14 mouse cellular contexts compared by ENCODE assay signal in the genomic region with DNA sequence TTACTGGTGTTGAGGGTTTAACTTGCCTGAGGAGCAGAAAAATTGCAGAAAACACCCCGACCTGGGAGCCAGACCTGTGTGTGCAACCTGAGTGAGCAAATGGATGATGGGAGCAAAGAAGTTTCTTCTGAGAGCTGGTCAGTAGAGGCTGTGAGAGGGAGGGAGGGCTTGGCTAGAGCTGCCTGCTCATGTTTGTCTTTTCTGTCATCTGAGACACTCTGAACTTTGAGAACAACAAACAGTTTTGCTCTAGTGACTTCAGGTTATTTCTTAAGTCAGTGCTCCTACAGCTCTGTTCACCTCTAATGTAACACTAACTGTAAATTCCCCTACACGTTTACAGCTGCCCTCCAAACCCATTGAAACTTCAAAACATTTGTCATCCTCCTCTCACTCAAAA. TPM values are rescaled to one million over a fixed set of nuclear protein-coding genes. Genes with fewer than 3 reads are reported as not detected.
"Had no signal": no experiment of that assay in that cellular context is flagged by ENCODE, and none has a peak within 500 bp of the region (broad histone marks: within the 10 kb centered on the region; RNA-seq: fewer than 3 reads in every experiment).

No protein-coding gene starts in this region.

- ATAC-seq: intestine, embryonic 15.5 days had no signal

- H3K27ac ChIP-seq: intestine, embryonic 15.5 days; limb, embryonic 12.5 days; limb, embryonic 15.5 days; liver, embryonic 13.5 days had no signal

- DNase-seq: left cerebral cortex, postnatal 4 days; liver, embryonic 13.5 days; lung, adult 2 months; lung, postnatal 14 days; lung, postnatal 4 days; midbrain, embryonic 14.5 days; thymus, adult 18-20 months; thymus, postnatal 4 days had no signal

- H3K4me1 ChIP-seq: limb, embryonic 12.5 days; limb, embryonic 15.5 days; liver, embryonic 13.5 days had no signal

- H3K36me3 ChIP-seq: intestine, embryonic 15.5 days; limb, embryonic 12.5 days; limb, embryonic 15.5 days; liver, embryonic 13.5 days had no signal

- H3K27me3 ChIP-seq: intestine, embryonic 15.5 days; limb, embryonic 12.5 days; limb, embryonic 15.5 days; liver, embryonic 13.5 days had no signal

- H3K4me2 ChIP-seq: intestine, embryonic 15.5 days; limb, embryonic 12.5 days; limb, embryonic 15.5 days; liver, embryonic 13.5 days; midbrain, embryonic 11.5 days had no signal

- H3K9me3 ChIP-seq: intestine, embryonic 15.5 days; limb, embryonic 12.5 days; limb, embryonic 15.5 days; liver, embryonic 13.5 days had no signal

- H3K4me3 ChIP-seq: intestine, embryonic 15.5 days; limb, embryonic 12.5 days; limb, embryonic 15.5 days; liver, embryonic 13.5 days had no signal

- H3K9ac ChIP-seq: intestine, embryonic 15.5 days; limb, embryonic 12.5 days; limb, embryonic 15.5 days; liver, embryonic 13.5 days had no signal

RNA-seq across cellular contexts. Expression of a gene that starts 37.9 kb away (rescaled TPM):
- polyA plus RNA-seq: small intestine, adult 2 months; spleen, adult 2 months had no signal
